ENCODE assay signal across 9 mouse cellular contexts in genomic region chr16:72027404-72028215, GRCm38 (mm10).
DNase-seq lines count a peak whose midpoint lies in the region; ATAC-seq lines count a peak whose summit lies in the region.
"Had no signal": no experiment of that assay in that cellular context is flagged by ENCODE, and none has a peak within 500 bp of the region (broad histone marks: within the 10 kb centered on the region; RNA-seq: fewer than 3 reads in every experiment).

No protein-coding gene starts in this region.

- no peak overlapping the region for H3K27ac ChIP-seq in heart, embryonic 12.5 days (ENCODE audit: poor library complexity, severe bottlenecking)
- H3K27ac ChIP-seq in limb, embryonic 13.5 days, result no peak overlapping the region

- H3K4me3 ChIP-seq in heart, embryonic 12.5 days, result peak overlapping the region; percentile 58
- peak overlapping the region; percentile 49 for H3K4me3 ChIP-seq in limb, embryonic 13.5 days

- H3K27me3 ChIP-seq in heart, embryonic 12.5 days (replicated peaks), result peaks cover 26% of the 10 kb centered on the region
- H3K27me3 ChIP-seq in limb, embryonic 13.5 days, result peaks cover 38% of the 10 kb centered on the region
- H3K27me3 ChIP-seq: CH12.LX had no signal

- no peaks in the 10 kb centered on the region for H3K36me3 ChIP-seq in heart, embryonic 12.5 days
- H3K36me3 ChIP-seq in limb, embryonic 13.5 days, result no peaks in the 10 kb centered on the region

- H3K9me3 ChIP-seq in heart, embryonic 12.5 days (replicated peaks), result no peaks in the 10 kb centered on the region
- no peaks in the 10 kb centered on the region for H3K9me3 ChIP-seq in limb, embryonic 13.5 days

- no peak for DNase-seq in heart, postnatal 4 days
- peak; percentile 71 for DNase-seq in brain, adult 2 months (ENCODE audit: low read depth, low spot score)
- DNase-seq in frontal cortex, postnatal 25 days (ENCODE audit: low spot score in 2 of 2), result peak; percentile 7 to 8
- DNase-seq in right cerebral cortex, postnatal 36 days (ENCODE audit: low spot score in 2 of 2), result peak; percentile 6 to 18

- H3K9ac ChIP-seq in heart, embryonic 12.5 days, result peak overlapping the region; percentile 61; the same call in 1 of the 2 replicates
- peak overlapping the region; percentile 62 for H3K9ac ChIP-seq in limb, embryonic 13.5 days

- H3K4me1 ChIP-seq in heart, embryonic 12.5 days (replicated peaks), result peaks cover 12% of the 10 kb centered on the region
- peaks cover 14% of the 10 kb centered on the region for H3K4me1 ChIP-seq in limb, embryonic 13.5 days

- peak overlapping the region; percentile 96 for H3K4me2 ChIP-seq in heart, embryonic 12.5 days
- H3K4me2 ChIP-seq in limb, embryonic 13.5 days (replicated peaks), result peak overlapping the region; percentile 81

- WGBS in heart, embryonic 12.5 days, result 5% methylated on average over 27 of the region's 27 CpGs
- WGBS in limb, embryonic 13.5 days, result 2% methylated on average over 27 of the region's 27 CpGs

- no peak for ATAC-seq in heart, embryonic 12.5 days (ENCODE audit: insufficient number of reproducible peaks, low FRiP score)
- ATAC-seq in limb, embryonic 13.5 days (ENCODE audit: low FRiP score, low read depth), result peak; percentile 68; the same call in 1 of the 2 replicates
- ATAC-seq in erythroid progenitor cell, adult 5-6 weeks (replicated peaks; ENCODE audit: low FRiP score, poor library complexity, severe bottlenecking), result no peak
- ATAC-seq in cerebellum, adult (ENCODE audit: insufficient number of reproducible peaks, low FRiP score, low TSS enrichment), result no peak
